31 mouse cellular contexts compared by ENCODE assay signal in the genomic region with DNA sequence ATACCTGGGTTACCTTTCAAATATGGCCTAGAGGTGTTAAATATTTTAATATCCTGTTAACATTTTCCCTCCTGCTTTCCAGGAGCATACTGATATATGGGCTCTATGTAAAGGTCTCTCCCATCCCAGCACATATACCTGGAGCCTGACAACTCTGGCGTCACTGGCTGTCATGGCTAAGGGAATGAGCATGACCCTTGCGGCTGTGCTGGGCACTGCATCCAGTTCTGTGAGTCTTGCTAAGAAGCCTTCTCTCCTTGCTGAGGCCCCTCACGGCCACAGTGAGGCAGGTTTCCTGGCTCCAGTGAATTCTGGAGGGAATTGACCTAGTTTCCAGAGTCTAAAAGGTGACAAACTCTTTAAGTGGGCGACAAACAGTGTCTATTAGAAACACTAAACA.
DNase-seq lines count a peak whose midpoint lies in the region; ATAC-seq and TF ChIP-seq lines count a peak whose summit lies in the region.
"Had no signal": no experiment of that assay in that cellular context is flagged by ENCODE, and none has a peak within 500 bp of the region (broad histone marks: within the 10 kb centered on the region; RNA-seq: fewer than 3 reads in every experiment).

No protein-coding gene starts in this region.

- 62% methylated on average over 4 of the region's 4 CpGs for WGBS in forebrain, postnatal 0 days
- WGBS in forebrain, embryonic 16.5 days, result 63% methylated on average over 4 of the region's 4 CpGs
- 44% methylated on average over 4 of the region's 4 CpGs for WGBS in limb, embryonic 11.5 days
- 55% methylated on average over 4 of the region's 4 CpGs for WGBS in limb, embryonic 10.5 days
- 60% methylated on average over 4 of the region's 4 CpGs for WGBS in midbrain, postnatal 0 days
- WGBS in midbrain, embryonic 13.5 days, result 68% methylated on average over 4 of the region's 4 CpGs
- 59% methylated on average over 4 of the region's 4 CpGs for WGBS in stomach, postnatal 0 days
- 72% methylated on average over 4 of the region's 4 CpGs for WGBS in hindbrain, embryonic 16.5 days

- H3K27ac ChIP-seq in forebrain, postnatal 0 days (ENCODE audit: low read depth, low read length), result no peak overlapping the region
- H3K27ac ChIP-seq in forebrain, embryonic 16.5 days (ENCODE audit: low read length), result no peak overlapping the region
- no peak overlapping the region for H3K27ac ChIP-seq in limb, embryonic 11.5 days (replicated peaks; ENCODE audit: low read depth, low read length)
- H3K27ac ChIP-seq in limb, embryonic 10.5 days, result no peak overlapping the region
- H3K27ac ChIP-seq in midbrain, postnatal 0 days (ENCODE audit: low read depth, low read length), result no peak overlapping the region
- H3K27ac ChIP-seq in midbrain, embryonic 13.5 days, result no peak overlapping the region
- H3K27ac ChIP-seq in stomach, postnatal 0 days (replicated peaks), result no peak overlapping the region
- no peak overlapping the region for H3K27ac ChIP-seq in hindbrain, embryonic 16.5 days (ENCODE audit: low read depth, low read length)
- H3K27ac ChIP-seq: embryonic facial prominence, embryonic 12.5 days; gastrocnemius, adult 2 months; heart, adult 2 months; hindbrain, embryonic 15.5 days; limb, embryonic 12.5 days; midbrain, embryonic 10.5 days; neural tube, embryonic 15.5 days had no signal

- no peak for ATAC-seq in forebrain, postnatal 0 days
- ATAC-seq in forebrain, embryonic 16.5 days, result no peak
- no peak for ATAC-seq in limb, embryonic 11.5 days (ENCODE audit: insufficient number of reproducible peaks, low FRiP score, low TSS enrichment, low read depth)
- no peak for ATAC-seq in midbrain, postnatal 0 days (ENCODE audit: low FRiP score)
- ATAC-seq in midbrain, embryonic 13.5 days, result no peak
- no peak for ATAC-seq in stomach, postnatal 0 days (ENCODE audit: low FRiP score, low TSS enrichment)
- ATAC-seq in hindbrain, embryonic 16.5 days, result no peak
- ATAC-seq: activated CD4-positive, CD25-positive, alpha-beta regulatory T cell, adult 4 months; forebrain, embryonic 14.5 days; intestine, embryonic 16.5 days; liver, postnatal 0 days had no signal

- TF ChIP-seq EP300 in stomach, postnatal 0 days (optimal IDR thresholded peaks at IDR 0.05), result no peak

- DNase-seq in forebrain, postnatal 0 days, result no peak
- DNase-seq in limb, embryonic 11.5 days (ENCODE audit: low spot score), result peak; percentile 29
- DNase-seq in limb, embryonic 10.5 days (ENCODE audit: low spot score), result no peak
- DNase-seq in midbrain, postnatal 0 days (ENCODE audit: low spot score), result no peak
- no peak for DNase-seq in stomach, postnatal 0 days (ENCODE audit: low spot score)
- DNase-seq: adrenal gland, adult 2 months; adrenal gland, postnatal 36 days; cerebellum, adult 18-20 months; cerebellum, postnatal 14 days; gastrocnemius, adult 2 months; gastrocnemius, postnatal 36 days; heart, adult 2 months; heart, postnatal 4 days; kidney, postnatal 25 days; liver, postnatal 0 days; right cerebral cortex, adult 18-20 months; spleen, adult 18-20 months; thymus, adult 2 months; thymus, postnatal 36 days had no signal

- H3K4me3 ChIP-seq in forebrain, postnatal 0 days (ENCODE audit: low read depth, low read length), result no peak overlapping the region
- H3K4me3 ChIP-seq in forebrain, embryonic 16.5 days (replicated peaks; ENCODE audit: low read length), result no peak overlapping the region
- no peak overlapping the region for H3K4me3 ChIP-seq in limb, embryonic 11.5 days (ENCODE audit: low read depth, low read length)
- H3K4me3 ChIP-seq in limb, embryonic 10.5 days, result no peak overlapping the region
- no peak overlapping the region for H3K4me3 ChIP-seq in midbrain, postnatal 0 days (ENCODE audit: low read depth, low read length)
- no peak overlapping the region for H3K4me3 ChIP-seq in midbrain, embryonic 13.5 days (replicated peaks)
- H3K4me3 ChIP-seq in stomach, postnatal 0 days (ENCODE audit: low read depth, low read length), result no peak overlapping the region
- no peak overlapping the region for H3K4me3 ChIP-seq in hindbrain, embryonic 16.5 days (ENCODE audit: low read length)
- H3K4me3 ChIP-seq: embryonic facial prominence, embryonic 12.5 days; gastrocnemius, adult 2 months; heart, adult 2 months; heart, embryonic 12.5 days; hindbrain, embryonic 15.5 days; limb, embryonic 12.5 days; midbrain, embryonic 10.5 days; neural tube, embryonic 15.5 days had no signal

- peaks cover 7% of the 10 kb centered on the region; the same call in 1 of the 2 replicates for H3K4me1 ChIP-seq in forebrain, postnatal 0 days (ENCODE audit: insufficient read depth)
- H3K4me1 ChIP-seq in forebrain, embryonic 16.5 days (replicated peaks; ENCODE audit: control insufficient read depth, insufficient read depth, low read length), result peaks cover 15% of the 10 kb centered on the region
- H3K4me1 ChIP-seq in limb, embryonic 11.5 days (ENCODE audit: control insufficient read depth, insufficient read depth, low read length), result no peaks in the 10 kb centered on the region
- 0 out of 2 replicates have a peak, but pooled peaks cover 6% of the 10 kb centered on the region for H3K4me1 ChIP-seq in limb, embryonic 10.5 days
- H3K4me1 ChIP-seq in midbrain, postnatal 0 days (ENCODE audit: insufficient read depth, low read length), result no peaks in the 10 kb centered on the region
- peaks cover 11% of the 10 kb centered on the region for H3K4me1 ChIP-seq in midbrain, embryonic 13.5 days (replicated peaks)
- no peaks in the 10 kb centered on the region for H3K4me1 ChIP-seq in stomach, postnatal 0 days (replicated peaks; ENCODE audit: control insufficient read depth, insufficient read depth)
- peaks cover 5% of the 10 kb centered on the region for H3K4me1 ChIP-seq in hindbrain, embryonic 16.5 days (ENCODE audit: control insufficient read depth, insufficient read depth, low read depth, low read length)
- H3K4me1 ChIP-seq: limb, embryonic 12.5 days had no signal

- H3K27me3 ChIP-seq in forebrain, postnatal 0 days (ENCODE audit: insufficient read depth, low read length), result no peaks in the 10 kb centered on the region
- H3K27me3 ChIP-seq in forebrain, embryonic 16.5 days (replicated peaks; ENCODE audit: control insufficient read depth, insufficient read depth, low read length), result no peaks in the 10 kb centered on the region
- H3K27me3 ChIP-seq in limb, embryonic 11.5 days (ENCODE audit: control insufficient read depth, insufficient read depth, low read length), result no peaks in the 10 kb centered on the region
- H3K27me3 ChIP-seq in limb, embryonic 10.5 days (ENCODE audit: low read depth, poor library complexity, severe bottlenecking), result peaks cover 9% of the 10 kb centered on the region
- no peaks in the 10 kb centered on the region for H3K27me3 ChIP-seq in midbrain, postnatal 0 days (ENCODE audit: insufficient read depth, low read length)
- H3K27me3 ChIP-seq in midbrain, embryonic 13.5 days, result peaks cover 4% of the 10 kb centered on the region; the same call in 1 of the 2 replicates
- H3K27me3 ChIP-seq in stomach, postnatal 0 days (ENCODE audit: control insufficient read depth, insufficient read depth, low read length), result no peaks in the 10 kb centered on the region
- H3K27me3 ChIP-seq in hindbrain, embryonic 16.5 days (replicated peaks; ENCODE audit: control insufficient read depth, insufficient read depth, low read length), result no peaks in the 10 kb centered on the region; the same call in 1 of the 2 replicates
- H3K27me3 ChIP-seq: hindbrain, embryonic 15.5 days; neural tube, embryonic 15.5 days had no signal

- H3K9me3 ChIP-seq in forebrain, postnatal 0 days (ENCODE audit: low read length), result no peaks in the 10 kb centered on the region
- no peaks in the 10 kb centered on the region for H3K9me3 ChIP-seq in forebrain, embryonic 16.5 days (ENCODE audit: control insufficient read depth, low read length)
- H3K9me3 ChIP-seq in limb, embryonic 11.5 days (ENCODE audit: control insufficient read depth, low read length), result no peaks in the 10 kb centered on the region
- no peaks in the 10 kb centered on the region for H3K9me3 ChIP-seq in limb, embryonic 10.5 days (replicated peaks)
- no peaks in the 10 kb centered on the region for H3K9me3 ChIP-seq in midbrain, postnatal 0 days (ENCODE audit: low read length)
- no peaks in the 10 kb centered on the region for H3K9me3 ChIP-seq in midbrain, embryonic 13.5 days
- no peaks in the 10 kb centered on the region for H3K9me3 ChIP-seq in stomach, postnatal 0 days (ENCODE audit: control insufficient read depth, low read length)
- no peaks in the 10 kb centered on the region for H3K9me3 ChIP-seq in hindbrain, embryonic 16.5 days (ENCODE audit: control insufficient read depth, low read length)
- H3K9me3 ChIP-seq: embryonic facial prominence, embryonic 12.5 days; heart, embryonic 12.5 days; hindbrain, embryonic 15.5 days; limb, embryonic 12.5 days; midbrain, embryonic 10.5 days; neural tube, embryonic 15.5 days had no signal

- no peak overlapping the region for H3K9ac ChIP-seq in forebrain, postnatal 0 days
- H3K9ac ChIP-seq in forebrain, embryonic 16.5 days (replicated peaks; ENCODE audit: low read depth, low read length), result no peak overlapping the region
- no peak overlapping the region for H3K9ac ChIP-seq in limb, embryonic 11.5 days (ENCODE audit: low read length)
- no peak overlapping the region for H3K9ac ChIP-seq in midbrain, postnatal 0 days (replicated peaks; ENCODE audit: low read length, poor library complexity, severe bottlenecking)
- no peak overlapping the region for H3K9ac ChIP-seq in midbrain, embryonic 13.5 days (replicated peaks)
- no peak overlapping the region for H3K9ac ChIP-seq in stomach, postnatal 0 days (ENCODE audit: low read length)
- H3K9ac ChIP-seq in hindbrain, embryonic 16.5 days (ENCODE audit: low read depth, low read length), result no peak overlapping the region
- H3K9ac ChIP-seq: embryonic facial prominence, embryonic 12.5 days; heart, embryonic 12.5 days; hindbrain, embryonic 15.5 days; limb, embryonic 12.5 days; liver, postnatal 0 days; neural tube, embryonic 15.5 days had no signal

- no peaks in the 10 kb centered on the region for H3K36me3 ChIP-seq in forebrain, postnatal 0 days (ENCODE audit: insufficient read depth)
- no peaks in the 10 kb centered on the region for H3K36me3 ChIP-seq in forebrain, embryonic 16.5 days (ENCODE audit: control insufficient read depth, insufficient read depth)
- no peaks in the 10 kb centered on the region for H3K36me3 ChIP-seq in limb, embryonic 11.5 days (ENCODE audit: control insufficient read depth, insufficient read depth, low read length)
- H3K36me3 ChIP-seq in limb, embryonic 10.5 days, result no peaks in the 10 kb centered on the region
- no peaks in the 10 kb centered on the region for H3K36me3 ChIP-seq in midbrain, postnatal 0 days (ENCODE audit: insufficient read depth, low read length)
- no peaks in the 10 kb centered on the region for H3K36me3 ChIP-seq in midbrain, embryonic 13.5 days
- no peaks in the 10 kb centered on the region for H3K36me3 ChIP-seq in stomach, postnatal 0 days (ENCODE audit: control insufficient read depth, insufficient read depth, low read length)
- no peaks in the 10 kb centered on the region for H3K36me3 ChIP-seq in hindbrain, embryonic 16.5 days (ENCODE audit: control insufficient read depth, insufficient read depth, low read length)
- H3K36me3 ChIP-seq: embryonic facial prominence, embryonic 12.5 days; heart, embryonic 12.5 days; hindbrain, embryonic 15.5 days; limb, embryonic 12.5 days; midbrain, embryonic 10.5 days; neural tube, embryonic 15.5 days had no signal

- no peak overlapping the region for H3K4me2 ChIP-seq in forebrain, postnatal 0 days (ENCODE audit: low read depth)
- no peak overlapping the region for H3K4me2 ChIP-seq in forebrain, embryonic 16.5 days (ENCODE audit: low read length)
- no peak overlapping the region for H3K4me2 ChIP-seq in limb, embryonic 11.5 days (ENCODE audit: low read depth, severe bottlenecking)
- no peak overlapping the region for H3K4me2 ChIP-seq in midbrain, postnatal 0 days (ENCODE audit: low read depth, low read length, poor library complexity, severe bottlenecking)
- no peak overlapping the region for H3K4me2 ChIP-seq in midbrain, embryonic 13.5 days (replicated peaks)
- H3K4me2 ChIP-seq in stomach, postnatal 0 days (replicated peaks; ENCODE audit: low read depth), result no peak overlapping the region
- no peak overlapping the region for H3K4me2 ChIP-seq in hindbrain, embryonic 16.5 days (ENCODE audit: low read length)
- H3K4me2 ChIP-seq: embryonic facial prominence, embryonic 12.5 days; heart, embryonic 12.5 days; hindbrain, embryonic 15.5 days; limb, embryonic 12.5 days; neural tube, embryonic 15.5 days had no signal

- peak; percentile 29 for TF ChIP-seq CTCF in forebrain, postnatal 0 days (IDR thresholded peaks at IDR 0.05; ENCODE audit: low read depth)
- TF ChIP-seq CTCF in midbrain, postnatal 0 days (IDR thresholded peaks at IDR 0.05), result peak; percentile 53
- peak; percentile 27; the same call in 1 of the 2 replicates for TF ChIP-seq CTCF in stomach, postnatal 0 days (IDR thresholded peaks at IDR 0.05; ENCODE audit: low read depth)
